Mouse (Mus musculus): ENCODE results near the gene Slc25a5. TPM values are rescaled to one million over a fixed set of nuclear protein-coding genes. Genes with fewer than 3 reads are reported as not detected.

Gene Slc25a5
- total RNA-seq, 2 experiments from 2014 or later, result 144 to 285 TPM

DNA sequence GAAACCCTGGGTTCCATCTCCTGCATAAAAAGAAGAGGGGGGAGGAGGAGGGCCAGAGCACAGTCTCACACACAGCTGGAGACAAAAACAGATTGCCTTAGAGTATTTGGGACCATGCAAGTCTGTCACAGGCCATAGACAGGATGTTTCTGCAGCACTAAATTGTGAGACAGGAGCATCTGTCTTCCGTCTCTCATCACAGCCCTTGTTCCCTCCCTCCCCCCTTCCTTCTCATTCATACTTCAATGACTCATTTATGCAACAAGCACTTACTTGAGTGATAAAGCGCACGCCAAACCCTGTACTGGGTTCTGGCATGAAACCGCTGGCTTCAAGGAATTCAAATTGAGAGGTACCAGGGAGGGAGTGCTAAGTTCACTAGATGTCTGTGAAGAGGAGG lies 36.2 kb downstream of the Slc25a5 start:
- no peak for ATAC-seq (replicated peaks; ENCODE audit: low FRiP score, poor library complexity, severe bottlenecking)

DNA sequence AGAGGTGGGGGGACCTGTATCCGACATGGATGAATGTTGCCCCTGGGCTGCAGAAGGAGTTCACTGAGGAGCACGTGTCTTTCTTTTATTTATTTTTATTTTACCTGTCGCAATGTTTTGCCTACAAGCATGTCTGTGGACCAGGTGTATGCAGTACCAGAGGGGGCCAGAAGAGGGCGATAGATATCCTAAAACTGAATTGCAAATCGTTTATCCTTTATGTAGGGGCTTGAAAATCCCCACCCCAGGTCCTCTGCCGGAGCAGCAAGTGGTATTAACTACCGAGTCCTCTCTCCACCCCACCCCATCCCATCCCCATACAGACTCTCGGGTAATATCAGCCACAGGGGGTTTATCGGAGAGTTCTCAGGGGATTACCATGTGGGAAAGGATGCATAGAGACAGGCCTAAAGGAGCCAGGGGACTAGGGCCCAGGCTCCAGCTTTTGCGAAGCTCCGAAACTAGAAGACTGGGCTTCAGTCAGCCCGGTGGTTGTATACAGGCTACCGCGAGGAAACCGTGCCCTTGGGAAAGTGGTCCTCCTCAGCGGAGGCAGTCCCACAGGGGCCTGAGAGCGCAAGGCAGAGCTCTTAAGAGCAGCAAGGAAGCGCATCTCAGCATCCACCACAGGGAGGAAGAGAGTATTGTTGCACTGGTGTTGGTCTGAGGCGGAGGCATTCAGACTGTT lies 38.1 kb downstream of the Slc25a5 start:
- ATAC-seq (replicated peaks; ENCODE audit: low FRiP score, poor library complexity, severe bottlenecking), result no peak

DNA sequence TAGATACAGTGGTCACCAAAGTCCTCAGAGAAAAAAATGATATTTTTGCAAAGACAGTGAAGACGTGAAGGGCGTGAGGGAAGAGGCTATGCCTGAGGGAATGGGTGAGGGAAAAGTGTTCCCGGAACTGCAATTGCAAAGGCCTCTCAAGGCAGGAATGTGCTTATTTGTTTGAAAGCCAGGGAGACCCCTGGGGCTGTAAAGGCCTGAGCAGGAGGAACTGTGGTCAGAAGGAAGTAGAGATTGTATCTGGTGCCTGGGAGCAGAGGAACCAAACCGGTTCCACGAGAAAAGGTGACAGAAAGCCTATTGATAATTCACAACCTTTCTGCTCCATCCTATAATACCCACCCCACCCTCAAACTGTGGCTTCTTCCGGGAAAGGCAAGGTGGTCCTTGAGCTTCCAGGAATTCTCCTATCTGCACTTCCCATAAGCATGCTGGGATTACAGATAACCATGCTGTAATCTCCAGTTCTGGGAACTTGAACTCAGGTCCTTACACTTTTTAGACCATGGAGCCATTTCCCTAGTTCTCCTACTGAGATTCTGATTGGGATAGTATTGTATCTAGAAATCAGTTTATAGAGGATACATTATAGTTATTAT lies 41.7 kb downstream of the Slc25a5 start:
- no peak for ATAC-seq (replicated peaks; ENCODE audit: low FRiP score, poor library complexity, severe bottlenecking)

DNA sequence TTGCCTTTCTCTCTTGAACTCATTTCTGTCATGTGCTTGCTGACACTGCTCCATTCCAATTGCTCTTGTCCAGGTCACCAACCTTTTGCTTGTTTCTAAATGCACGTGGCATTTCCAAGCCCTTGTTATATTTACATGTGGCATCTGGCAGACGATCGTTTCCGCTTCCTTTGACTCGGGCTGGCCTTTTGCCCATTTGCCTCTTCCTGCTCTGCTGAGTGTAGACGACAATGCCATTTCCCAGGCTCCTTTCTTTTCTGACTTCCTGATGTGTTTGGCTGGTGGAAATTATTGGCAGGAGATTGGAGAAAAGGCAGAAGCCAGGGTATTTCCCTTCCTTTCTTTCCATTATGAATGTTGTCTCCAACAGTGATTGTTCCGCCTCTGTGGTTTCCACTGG lies 43.9 kb downstream of the Slc25a5 start:
- ATAC-seq (replicated peaks; ENCODE audit: low FRiP score, poor library complexity, severe bottlenecking), result no peak

DNA sequence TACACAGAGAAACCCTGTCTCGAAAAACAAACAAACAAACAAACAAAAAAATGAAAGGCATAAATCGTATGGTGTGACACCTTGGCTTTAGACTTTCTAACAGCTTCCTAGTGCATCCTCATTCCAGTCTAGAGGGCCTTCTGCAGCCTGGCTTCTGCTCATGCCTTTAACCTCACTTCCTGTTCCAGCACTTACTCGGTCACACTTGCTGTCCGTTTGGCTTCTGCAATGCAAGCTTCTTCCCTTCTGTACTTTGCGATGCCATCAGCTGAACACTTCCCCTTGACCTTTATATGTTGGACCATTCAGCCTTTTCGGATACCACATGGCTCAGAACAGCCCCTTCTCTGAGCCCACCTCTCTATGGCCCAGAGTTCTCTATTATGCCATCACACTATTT lies 46.2 kb downstream of the Slc25a5 start:
- no peak for ATAC-seq (replicated peaks; ENCODE audit: low FRiP score, poor library complexity, severe bottlenecking)

DNA sequence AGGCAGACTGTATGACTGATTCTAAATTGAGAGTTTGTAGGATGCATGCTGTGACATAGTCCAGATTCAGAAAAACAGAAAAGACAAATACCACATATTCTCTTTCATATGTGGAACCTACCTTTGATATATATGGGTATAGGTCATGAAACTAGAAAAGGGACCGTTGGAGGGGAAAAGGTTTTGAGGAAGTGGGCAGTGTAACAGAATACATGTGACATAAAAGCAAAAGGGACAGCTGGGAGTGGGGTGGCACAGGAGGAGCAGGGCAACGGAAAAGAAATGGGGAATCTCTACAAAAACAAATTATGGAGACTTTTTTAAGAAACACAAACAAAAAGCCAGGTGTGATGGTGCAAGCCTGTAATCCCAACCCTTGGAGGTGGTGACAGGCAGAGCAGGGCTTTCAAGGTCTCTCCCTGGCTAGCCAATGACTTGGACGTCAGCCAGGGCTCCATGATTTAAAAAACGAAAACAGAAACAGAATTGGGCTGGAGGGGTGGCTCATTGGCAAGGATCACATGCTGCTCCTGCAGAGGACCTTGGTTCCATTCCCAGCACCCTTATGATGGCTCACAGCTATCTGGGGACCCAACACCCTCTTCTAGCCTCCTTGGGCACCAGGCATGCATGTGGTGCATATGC lies 48.0 kb downstream of the Slc25a5 start:
- ATAC-seq (replicated peaks; ENCODE audit: low FRiP score, poor library complexity, severe bottlenecking), result no peak

DNA sequence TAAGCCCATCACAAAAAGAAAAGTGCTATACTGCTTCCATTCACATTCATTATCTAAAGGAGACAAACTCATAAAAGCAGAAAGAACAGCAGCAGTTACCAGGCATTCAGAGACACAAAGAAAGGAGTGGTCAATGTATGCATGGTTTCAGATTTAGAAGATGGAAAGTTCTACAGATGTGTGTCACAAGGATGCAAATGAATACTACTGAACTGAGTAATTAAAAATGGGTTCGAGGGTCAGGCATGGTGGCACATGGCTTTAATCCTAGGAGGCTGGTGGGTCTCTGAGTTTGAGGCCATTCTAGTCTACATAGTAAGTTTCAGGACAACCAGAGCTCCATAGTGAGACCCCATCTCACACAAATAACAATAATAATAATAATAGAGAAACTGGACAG lies 51.7 kb downstream of the Slc25a5 start:
- ATAC-seq (replicated peaks; ENCODE audit: low FRiP score, poor library complexity, severe bottlenecking), result no peak

Other genes with a start within 250 kb of the Slc25a5 start
- 21.3 and 26.8 TPM in 2 replicates for gene Pgrmc1, start 197.4 kb upstream of the Slc25a5 start, total RNA-seq (2015; ENCODE audit: low replicate concordance)
- gene Pgrmc1, start 197.4 kb upstream of the Slc25a5 start, total RNA-seq (2017; ENCODE audit: low replicate concordance), result 15.7 and 20.7 TPM in 2 replicates
- gene Akap17b, start 150.3 kb upstream of the Slc25a5 start, total RNA-seq (2015; ENCODE audit: low replicate concordance), result 0.36 TPM in 1 of 2 replicates, not detected in the other
- 0.26 TPM in 1 of 2 replicates, not detected in the other for gene Akap17b, start 150.3 kb upstream of the Slc25a5 start, total RNA-seq (2017; ENCODE audit: low replicate concordance)
- gene Slc25a43, start 52.0 kb upstream of the Slc25a5 start, total RNA-seq (2015; ENCODE audit: low replicate concordance), result not detected in 2 replicates
- gene Slc25a43, start 52.0 kb upstream of the Slc25a5 start, total RNA-seq (2017; ENCODE audit: low replicate concordance), result not detected in 2 replicates
- gene Ube2a, start 78.2 kb downstream of the Slc25a5 start, total RNA-seq (2015; ENCODE audit: low replicate concordance), result 31.4 and 78.0 TPM in 2 replicates
- gene Ube2a, start 78.2 kb downstream of the Slc25a5 start, total RNA-seq (2017; ENCODE audit: low replicate concordance), result 13.8 and 20.5 TPM in 2 replicates
- 12.3 and 31.4 TPM in 2 replicates for gene C330007P06Rik, start 78.5 kb downstream of the Slc25a5 start, total RNA-seq (2015; ENCODE audit: low replicate concordance)
- gene C330007P06Rik, start 78.5 kb downstream of the Slc25a5 start, total RNA-seq (2017; ENCODE audit: low replicate concordance), result 28.6 and 39.3 TPM in 2 replicates
- 5.0 and 5.4 TPM in 2 replicates for gene Nkrf, start 107.2 kb downstream of the Slc25a5 start, total RNA-seq (2015; ENCODE audit: low replicate concordance)
- gene Nkrf, start 107.2 kb downstream of the Slc25a5 start, total RNA-seq (2017; ENCODE audit: low replicate concordance), result 1.1 and 3.6 TPM in 2 replicates
- 10.5 and 18.4 TPM in 2 replicates for gene Sept6, start 196.1 kb downstream of the Slc25a5 start, total RNA-seq (2015; ENCODE audit: low replicate concordance)
- gene Sept6, start 196.1 kb downstream of the Slc25a5 start, total RNA-seq (2017; ENCODE audit: low replicate concordance), result 3.9 and 6.8 TPM in 2 replicates

Data from erythroid progenitor cell, adult 5-6 weeks (primary cell).